Mouse (Mus musculus): ENCODE data around the gene Nup85.

DNA sequence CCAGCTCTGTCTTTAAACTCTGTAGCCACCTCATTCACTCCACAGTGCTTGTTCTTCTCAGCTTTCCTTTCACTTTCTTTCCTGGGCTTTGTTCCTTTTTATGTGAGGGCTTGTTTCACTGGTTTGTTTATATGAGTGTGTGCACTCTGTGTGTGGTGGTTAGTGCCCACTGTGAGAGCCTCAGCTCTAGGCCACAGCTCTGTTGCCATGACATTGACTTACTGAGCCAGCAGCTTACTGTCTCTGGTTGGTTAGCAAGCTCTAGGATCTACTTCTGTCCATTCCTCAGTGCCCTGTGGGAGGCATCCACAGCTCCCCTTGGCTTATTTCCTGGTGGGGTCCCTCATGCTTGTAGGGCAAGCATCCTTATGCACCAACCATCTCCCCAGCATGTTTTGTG, 14.8 kb downstream of the Nup85 start:
- TF ChIP-seq CTCF (IDR thresholded peaks at IDR 0.05; ENCODE audit: insufficient read depth, low read depth, low read length) (no peak), POLR2A (IDR thresholded peaks at IDR 0.05; ENCODE audit: insufficient read depth, low read depth, low read length) (no peak)

All from olfactory bulb, adult 2 months (tissue).